Mouse (Mus musculus) embryonic fibroblast, embryonic 13.5 days (primary cell): ENCODE results near the gene Ptpn13. TPM values are rescaled to one million over a fixed set of nuclear protein-coding genes. Genes with fewer than 3 reads are reported as not detected.

Source experiments
- H3K27ac ChIP-seq: 2 replicates; pipeline ENCODE4 v1.5.1; 2012; ENCODE audit warnings: low read length, control low read depth, inconsistent platforms; ENCODE audit not compliant: insufficient read depth
- H3K4me1 ChIP-seq: 2 replicates; pipeline ENCODE4 v1.6.1; 2011; ENCODE audit warnings: low read length; ENCODE audit not compliant: control insufficient read depth, insufficient read depth
- H3K4me3 ChIP-seq: 2 replicates; pipeline ENCODE4 v1.5.1; 2011; ENCODE audit warnings: mild to moderate bottlenecking, control low read depth, low read length; ENCODE audit not compliant: insufficient read depth
- CTCF ChIP-seq: IDR thresholded peaks from 2 replicates; pipeline ENCODE4 v1.5.1; 2011; ENCODE audit warnings: mild to moderate bottlenecking, control low read depth, low read length, moderate library complexity, borderline replicate concordance; ENCODE audit not compliant: insufficient read depth
- POLR2A ChIP-seq: IDR thresholded peaks from 2 replicates; pipeline ENCODE4 v1.6.1; 2011; ENCODE audit warnings: low read depth, mild to moderate bottlenecking, control low read depth, low read length, moderate library complexity
- polyA plus RNA-seq: library from polyadenylated mRNA; stranded (reverse); fragments of >200 nt; gene quantifications from 2 replicates; pipeline ENCODE4 v1.2.4, GENCODE M21; 2011; ENCODE audit warnings: low read depth; ENCODE audit not compliant: missing spikeins, insufficient read length

The Ptpn13 gene
- polyA plus RNA-seq, 1 experiment = 10.6 TPM

GRCm38 (mm10) chr5:103597604-103598003, 172.6 kb downstream of the Ptpn13 start:
- TF ChIP-seq CTCF (no peak), POLR2A (no peak)
- Histone ChIP-seq H3K27ac (no peak overlapping the region), H3K4me1 (no peaks in the 10 kb centered on the region; the same call in 1 of the 2 replicates), H3K4me3 (no peak overlapping the region)

- no peaks in the 10 kb centered on the region; the same call in 1 of the 2 replicates for H3K4me1 ChIP-seq
- TF ChIP-seq CTCF (no peak), POLR2A (no peak)
- H3K4me3 ChIP-seq = no peak overlapping the region
- H3K27ac ChIP-seq = no peak overlapping the region
These were observed 173.3 kb downstream of the Ptpn13 start for GRCm38 (mm10) chr5:103598264-103598663.

DNA sequence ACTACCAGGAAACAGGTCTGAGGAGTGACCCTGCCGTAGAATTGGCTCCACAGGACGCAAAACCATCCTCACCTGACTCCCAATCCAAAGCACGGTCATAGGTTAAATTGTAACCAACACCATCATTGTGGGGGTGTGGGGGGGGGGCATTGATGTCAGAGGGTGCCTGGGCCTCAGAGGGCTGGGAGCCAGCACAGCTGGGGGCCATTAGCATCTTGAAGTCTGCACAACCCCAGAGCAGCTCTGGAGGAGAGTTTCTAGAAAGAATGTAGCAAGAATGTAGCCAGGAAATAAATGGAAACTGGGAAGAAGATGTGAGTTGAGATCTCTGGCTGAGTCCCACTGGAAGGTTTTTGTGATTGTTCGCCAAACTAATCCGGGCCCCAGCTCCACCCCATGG, 173.9 kb downstream of the Ptpn13 start:
- TF ChIP-seq POLR2A (no peak), CTCF (no peak)
- peak overlapping the region; percentile 27; the same call in 1 of the 2 replicates for H3K27ac ChIP-seq
- no peak overlapping the region for H3K4me3 ChIP-seq
- no peaks in the 10 kb centered on the region; the same call in 1 of the 2 replicates for H3K4me1 ChIP-seq

GRCm38 (mm10) chr5:103603115-103603893, 178.3 kb downstream of the Ptpn13 start:
- TF ChIP-seq CTCF (no peak), POLR2A (no peak)
- Histone ChIP-seq H3K27ac (no peak overlapping the region), H3K4me1 (no peaks in the 10 kb centered on the region), H3K4me3 (no peak overlapping the region)

- TF ChIP-seq CTCF = no peak
- TF ChIP-seq POLR2A = no peak
These were observed 180.7 kb downstream of the Ptpn13 start for GRCm38 (mm10) chr5:103605707-103606106.

DNA sequence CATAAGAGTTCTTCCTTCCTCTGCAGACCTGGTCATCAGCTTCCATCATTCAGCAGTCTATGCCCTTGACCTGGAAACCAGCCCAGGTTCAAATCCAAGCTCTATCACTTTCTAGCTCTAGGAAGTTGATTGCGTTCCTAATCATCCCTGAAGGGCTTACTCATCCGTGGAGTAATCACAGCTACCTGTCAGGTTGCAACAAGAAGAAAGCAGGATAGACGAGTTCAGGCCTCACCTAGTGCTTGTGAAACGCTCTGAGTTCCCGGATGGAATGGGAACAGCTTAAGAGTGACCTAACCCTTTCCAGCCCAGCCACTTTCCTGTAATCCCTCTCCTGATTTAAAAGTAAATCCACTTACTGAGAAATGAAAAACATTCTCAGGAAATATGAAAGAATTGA, 185.2 kb downstream of the Ptpn13 start:
- Histone ChIP-seq H3K27ac (no peak overlapping the region), H3K4me1 (no peaks in the 10 kb centered on the region), H3K4me3 (no peak overlapping the region)
- TF ChIP-seq POLR2A (no peak), CTCF (no peak)

More at GRCm38 (mm10) chr5:103605707-103606106, 180.7 kb downstream of the Ptpn13 start:
- Histone ChIP-seq H3K27ac (no peak overlapping the region), H3K4me1 (no peaks in the 10 kb centered on the region), H3K4me3 (no peak overlapping the region)

GRCm38 (mm10) chr5:103610856-103611472, 186.0 kb downstream of the Ptpn13 start:
- Histone ChIP-seq H3K4me1 (no peaks in the 10 kb centered on the region), H3K27ac (no peak overlapping the region), H3K4me3 (no peak overlapping the region)
- TF ChIP-seq POLR2A = no peak
- TF ChIP-seq CTCF = no peak

GRCm38 (mm10) chr5:103612316-103612715, 187.3 kb downstream of the Ptpn13 start:
- no peak for TF ChIP-seq POLR2A
- TF ChIP-seq CTCF = no peak
- Histone ChIP-seq H3K4me3 (no peak overlapping the region), H3K27ac (no peak overlapping the region), H3K4me1 (no peaks in the 10 kb centered on the region)

DNA sequence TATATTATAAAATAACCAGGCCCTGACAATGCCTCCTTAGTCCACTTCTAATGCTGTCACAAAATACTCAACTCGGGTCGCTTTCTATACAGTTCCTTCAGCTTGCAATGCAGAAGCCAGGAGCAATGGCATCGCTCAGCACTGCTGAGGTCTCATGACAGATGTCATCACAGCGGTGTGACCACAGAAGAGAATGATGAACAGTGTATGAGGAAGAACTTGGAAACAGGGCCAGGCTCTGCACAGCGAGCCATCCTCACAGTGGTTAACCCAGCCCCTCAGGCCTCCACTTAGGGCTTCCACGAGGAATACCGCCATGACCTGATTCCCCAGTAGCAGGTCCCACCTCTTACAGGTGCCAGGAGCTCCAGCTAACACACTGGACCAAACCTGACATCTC, 189.4 kb downstream of the Ptpn13 start:
- H3K4me1 ChIP-seq = no peaks in the 10 kb centered on the region
- H3K4me3 ChIP-seq = no peak overlapping the region
- H3K27ac ChIP-seq = no peak overlapping the region
- TF ChIP-seq CTCF (no peak), POLR2A (no peak)

GRCm38 (mm10) chr5:103617191-103617590, 192.2 kb downstream of the Ptpn13 start:
- H3K4me1 ChIP-seq = peaks cover 7% of the 10 kb centered on the region
- TF ChIP-seq POLR2A = no peak
- no peak for TF ChIP-seq CTCF
- H3K27ac ChIP-seq = no peak overlapping the region
- H3K4me3 ChIP-seq = no peak overlapping the region
